Comparison of ENCODE assay signal across 10 mouse cellular contexts in genomic region chr16:43462470-43463455, GRCm38 (mm10).
A peak's percentile ranks its signal among the peaks of the same experiment; 100 is the strongest.
DNase-seq lines count a peak whose midpoint lies in the region; ATAC-seq and TF ChIP-seq lines count a peak whose summit lies in the region.
"Had no signal": no experiment of that assay in that cellular context is flagged by ENCODE, and none has a peak within 500 bp of the region (broad histone marks: within the 10 kb centered on the region; RNA-seq: fewer than 3 reads in every experiment).

No protein-coding gene starts in this region.

- H3K4me1 ChIP-seq in forebrain, embryonic 10.5 days = peaks cover 30% of the 10 kb centered on the region
- peaks cover 13% of the 10 kb centered on the region; the same call in 1 of the 2 replicates for H3K4me1 ChIP-seq in forebrain, postnatal 0 days (ENCODE audit: insufficient read depth)
- H3K4me1 ChIP-seq in embryonic facial prominence, embryonic 10.5 days = peaks cover 26% of the 10 kb centered on the region
- H3K4me1 ChIP-seq in midbrain, postnatal 0 days (ENCODE audit: insufficient read depth, low read length) = peaks cover 4% of the 10 kb centered on the region; the same call in 1 of the 2 replicates
- H3K4me1 ChIP-seq: megakaryocyte, embryonic 14.5 days had no signal

- H3K27me3 ChIP-seq in forebrain, embryonic 10.5 days (ENCODE audit: poor library complexity, severe bottlenecking) = no peaks in the 10 kb centered on the region
- H3K27me3 ChIP-seq in forebrain, postnatal 0 days (ENCODE audit: insufficient read depth, low read length) = no peaks in the 10 kb centered on the region
- H3K27me3 ChIP-seq in embryonic facial prominence, embryonic 10.5 days (replicated peaks; ENCODE audit: low read depth, poor library complexity, severe bottlenecking) = no peaks in the 10 kb centered on the region
- H3K27me3 ChIP-seq in midbrain, postnatal 0 days (ENCODE audit: insufficient read depth, low read length) = no peaks in the 10 kb centered on the region
- H3K27me3 ChIP-seq: megakaryocyte, embryonic 14.5 days had no signal

- DNase-seq in forebrain, embryonic 10.5 days (ENCODE audit: extremely low spot score, low spot score) = peak; percentile 18
- DNase-seq in forebrain, postnatal 0 days = no peak
- DNase-seq in layer of hippocampus, adult 9-11 months = peak; percentile 52
- DNase-seq in layer of hippocampus, adult 11-12 months (ENCODE audit: low spot score) = no peak
- DNase-seq in embryonic facial prominence, embryonic 10.5 days (ENCODE audit: low spot score) = peak; percentile 17
- DNase-seq in midbrain, postnatal 0 days (ENCODE audit: low spot score) = peak; percentile 70
- DNase-seq in T-cell, adult 2 months (ENCODE audit: low spot score) = no peak
- DNase-seq in right cerebral cortex, postnatal 4 days = no peak
- DNase-seq: B cell, adult 2 months had no signal

- no peak overlapping the region for H3K9ac ChIP-seq in forebrain, postnatal 0 days
- H3K9ac ChIP-seq in midbrain, postnatal 0 days (replicated peaks; ENCODE audit: low read length, poor library complexity, severe bottlenecking) = no peak overlapping the region

- 56% methylated on average over 11 of the region's 11 CpGs for WGBS in forebrain, embryonic 10.5 days
- 40% methylated on average over 11 of the region's 11 CpGs for WGBS in forebrain, postnatal 0 days
- WGBS in embryonic facial prominence, embryonic 10.5 days = 53% methylated on average over 11 of the region's 11 CpGs
- 46% methylated on average over 11 of the region's 11 CpGs for WGBS in midbrain, postnatal 0 days

- no peaks in the 10 kb centered on the region for H3K9me3 ChIP-seq in forebrain, embryonic 10.5 days
- H3K9me3 ChIP-seq in forebrain, postnatal 0 days (ENCODE audit: low read length) = no peaks in the 10 kb centered on the region
- H3K9me3 ChIP-seq in embryonic facial prominence, embryonic 10.5 days = no peaks in the 10 kb centered on the region
- H3K9me3 ChIP-seq in midbrain, postnatal 0 days (ENCODE audit: low read length) = no peaks in the 10 kb centered on the region
- H3K9me3 ChIP-seq: megakaryocyte, embryonic 14.5 days had no signal

- no peaks in the 10 kb centered on the region for H3K36me3 ChIP-seq in forebrain, embryonic 10.5 days (replicated peaks)
- no peaks in the 10 kb centered on the region for H3K36me3 ChIP-seq in forebrain, postnatal 0 days (ENCODE audit: insufficient read depth)
- no peaks in the 10 kb centered on the region for H3K36me3 ChIP-seq in embryonic facial prominence, embryonic 10.5 days (replicated peaks)
- no peaks in the 10 kb centered on the region for H3K36me3 ChIP-seq in midbrain, postnatal 0 days (ENCODE audit: insufficient read depth, low read length)

- H3K4me2 ChIP-seq in forebrain, postnatal 0 days (ENCODE audit: low read depth) = no peak overlapping the region
- H3K4me2 ChIP-seq in midbrain, postnatal 0 days (ENCODE audit: low read depth, low read length, poor library complexity, severe bottlenecking) = no peak overlapping the region

- no peak for TF ChIP-seq CTCF in forebrain, postnatal 0 days (IDR thresholded peaks at IDR 0.05; ENCODE audit: low read depth)
- no peak for TF ChIP-seq CTCF in midbrain, postnatal 0 days (IDR thresholded peaks at IDR 0.05)

- H3K4me3 ChIP-seq in forebrain, embryonic 10.5 days = no peak overlapping the region
- no peak overlapping the region for H3K4me3 ChIP-seq in forebrain, postnatal 0 days (ENCODE audit: low read depth, low read length)
- H3K4me3 ChIP-seq in embryonic facial prominence, embryonic 10.5 days = no peak overlapping the region
- H3K4me3 ChIP-seq in midbrain, postnatal 0 days (ENCODE audit: low read depth, low read length) = no peak overlapping the region
- H3K4me3 ChIP-seq: megakaryocyte, embryonic 14.5 days had no signal

- ATAC-seq in forebrain, postnatal 0 days = no peak
- no peak for ATAC-seq in midbrain, postnatal 0 days (ENCODE audit: low FRiP score)

- H3K27ac ChIP-seq in forebrain, embryonic 10.5 days = peak overlapping the region; percentile 54
- H3K27ac ChIP-seq in forebrain, postnatal 0 days (ENCODE audit: low read depth, low read length) = no peak overlapping the region
- H3K27ac ChIP-seq in embryonic facial prominence, embryonic 10.5 days (replicated peaks) = peak overlapping the region; percentile 54
- no peak overlapping the region; the same call in 1 of the 2 replicates for H3K27ac ChIP-seq in midbrain, postnatal 0 days (ENCODE audit: low read depth, low read length)

Comparison
In these comparisons a context has a peak if more than half of its experiments do, and no peak if none do; other contexts are left out.
1. DNase-seq: peak in forebrain, embryonic 10.5 days (single experiment), layer of hippocampus, adult 9-11 months (single experiment), embryonic facial prominence, embryonic 10.5 days (single experiment) and midbrain, postnatal 0 days (single experiment); none in forebrain, postnatal 0 days (single experiment), layer of hippocampus, adult 11-12 months (single experiment), T-cell, adult 2 months (single experiment) and right cerebral cortex, postnatal 4 days (single experiment).
2. H3K27ac ChIP-seq: peak in forebrain, embryonic 10.5 days (single experiment) and embryonic facial prominence, embryonic 10.5 days (single experiment); none in forebrain, postnatal 0 days (single experiment) and midbrain, postnatal 0 days (single experiment).